Comparison of ENCODE assay signal across 24 mouse cellular contexts in the genomic region with DNA sequence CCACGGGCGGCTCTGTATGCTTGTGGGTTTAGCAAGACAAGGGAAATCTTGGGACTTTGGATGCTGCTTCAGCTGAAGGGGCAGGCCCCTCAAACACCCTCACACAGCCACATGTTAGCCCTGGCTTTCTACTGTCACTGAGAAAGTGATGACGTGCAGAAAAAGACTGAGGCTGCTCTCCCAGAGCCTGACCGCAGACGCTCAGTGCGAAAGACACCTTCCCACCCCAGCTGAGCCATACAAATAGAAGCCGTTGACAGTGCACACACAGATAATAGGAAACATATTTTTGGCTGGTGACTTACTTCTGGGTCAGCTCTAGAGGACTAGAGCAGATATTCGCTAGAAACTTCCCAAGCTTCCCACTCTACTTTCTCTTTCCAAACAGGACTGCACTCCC.
DNase-seq lines count a peak whose midpoint lies in the region; ATAC-seq and TF ChIP-seq lines count a peak whose summit lies in the region.
"Had no signal": no experiment of that assay in that cellular context is flagged by ENCODE, and none has a peak within 500 bp of the region (broad histone marks: within the 10 kb centered on the region; RNA-seq: fewer than 3 reads in every experiment).

No protein-coding gene starts in this region.

- H3K4me3 ChIP-seq in embryonic facial prominence, embryonic 12.5 days = no peak overlapping the region
- no peak overlapping the region for H3K4me3 ChIP-seq in embryonic facial prominence, embryonic 10.5 days
- peak overlapping the region; percentile 11; the same call in 1 of the 2 replicates for H3K4me3 ChIP-seq in heart, embryonic 13.5 days
- no peak overlapping the region for H3K4me3 ChIP-seq in heart, postnatal 0 days (ENCODE audit: low read depth, low read length)
- H3K4me3 ChIP-seq in heart, adult 2 months = no peak overlapping the region
- H3K4me3 ChIP-seq: erythroblast, embryonic 14.5 days; forebrain, embryonic 10.5 days; gastrocnemius, adult 2 months; hindbrain, embryonic 12.5 days had no signal

- no peak for DNase-seq in embryonic facial prominence, embryonic 10.5 days (ENCODE audit: low spot score)
- DNase-seq in heart, adult 9 months (ENCODE audit: low spot score in 2 of 2) = no peak
- peak; percentile 13 for DNase-seq in heart, postnatal 0 days (ENCODE audit: low spot score)
- DNase-seq in heart, adult 2 months = no peak
- DNase-seq in right cerebral cortex, adult 18-20 months = no peak
- DNase-seq: adrenal gland, adult 8-10 months; adrenal gland, postnatal 36 days; B cell, adult 2 months; cerebellum, adult 2 months; cerebellum, postnatal 10 days; gastrocnemius, adult 2 months; gastrocnemius, postnatal 25 days; kidney, adult 8-10 months had no signal

- intact Hi-C loops in heart, adult 2 months (cut with DNase I) = no loop called here

- no peaks in the 10 kb centered on the region for H3K27me3 ChIP-seq in embryonic facial prominence, embryonic 12.5 days
- H3K27me3 ChIP-seq in embryonic facial prominence, embryonic 10.5 days (replicated peaks; ENCODE audit: low read depth, poor library complexity, severe bottlenecking) = no peaks in the 10 kb centered on the region
- no peaks in the 10 kb centered on the region for H3K27me3 ChIP-seq in heart, embryonic 13.5 days (replicated peaks)
- H3K27me3 ChIP-seq in heart, postnatal 0 days (ENCODE audit: control insufficient read depth, insufficient read depth, low read length) = 0 out of 2 replicates have a peak, but pooled peaks cover 3% of the 10 kb centered on the region
- H3K27me3 ChIP-seq in heart, adult 2 months (ENCODE audit: control insufficient read depth, insufficient read depth, low read length) = no peaks in the 10 kb centered on the region
- H3K27me3 ChIP-seq: hindbrain, embryonic 12.5 days had no signal

- peak; percentile 41; the same call in 1 of the 2 replicates for ATAC-seq in embryonic facial prominence, embryonic 12.5 days (ENCODE audit: insufficient number of reproducible peaks, insufficient read depth, low FRiP score, low TSS enrichment)
- no peak; the same call in 1 of the 2 replicates for ATAC-seq in heart, embryonic 13.5 days (ENCODE audit: extremely low read depth, insufficient number of reproducible peaks, low FRiP score, low TSS enrichment)
- ATAC-seq in heart, postnatal 0 days (ENCODE audit: insufficient read depth, low read depth) = peak; percentile 41; the same call in 1 of the 2 replicates
- ATAC-seq: CD4-positive, CD25-positive, alpha-beta regulatory T cell, adult 4 months; forebrain, embryonic 14.5 days; hindbrain, embryonic 16.5 days; inflammation-experienced regulatory T-cells, adult 6 months; intestine, postnatal 0 days had no signal

- H3K4me2 ChIP-seq in embryonic facial prominence, embryonic 12.5 days (replicated peaks) = no peak overlapping the region
- H3K4me2 ChIP-seq in heart, embryonic 13.5 days = peak overlapping the region; percentile 48
- H3K4me2 ChIP-seq in heart, postnatal 0 days (ENCODE audit: low read depth, low read length) = peak overlapping the region; percentile 23; the same call in 1 of the 2 replicates
- H3K4me2 ChIP-seq: hindbrain, embryonic 12.5 days had no signal

- H3K9me3 ChIP-seq in embryonic facial prominence, embryonic 12.5 days = no peaks in the 10 kb centered on the region
- H3K9me3 ChIP-seq in embryonic facial prominence, embryonic 10.5 days = no peaks in the 10 kb centered on the region
- H3K9me3 ChIP-seq in heart, embryonic 13.5 days = peaks cover 4% of the 10 kb centered on the region; the same call in 1 of the 2 replicates
- H3K9me3 ChIP-seq in heart, postnatal 0 days (replicated peaks; ENCODE audit: control insufficient read depth, low read length) = no peaks in the 10 kb centered on the region
- H3K9me3 ChIP-seq: forebrain, embryonic 10.5 days; hindbrain, embryonic 12.5 days had no signal

- H3K4me1 ChIP-seq in embryonic facial prominence, embryonic 12.5 days = no peaks in the 10 kb centered on the region
- no peaks in the 10 kb centered on the region for H3K4me1 ChIP-seq in embryonic facial prominence, embryonic 10.5 days
- H3K4me1 ChIP-seq in heart, embryonic 13.5 days = peaks cover 9% of the 10 kb centered on the region
- H3K4me1 ChIP-seq in heart, postnatal 0 days (ENCODE audit: control insufficient read depth, insufficient read depth) = no peaks in the 10 kb centered on the region
- no peaks in the 10 kb centered on the region for H3K4me1 ChIP-seq in heart, adult 2 months (ENCODE audit: control insufficient read depth, insufficient read depth, low read length)
- H3K4me1 ChIP-seq: forebrain, embryonic 10.5 days; hindbrain, embryonic 12.5 days had no signal

- WGBS in embryonic facial prominence, embryonic 12.5 days = 67% methylated on average over 8 of the region's 8 CpGs
- WGBS in embryonic facial prominence, embryonic 10.5 days = 77% methylated on average over 8 of the region's 8 CpGs
- WGBS in heart, embryonic 13.5 days = 32% methylated on average over 8 of the region's 8 CpGs
- 31% methylated on average over 8 of the region's 8 CpGs for WGBS in heart, postnatal 0 days
- WGBS in heart, adult 2 months = 47% methylated on average over 8 of the region's 8 CpGs

- no peak overlapping the region for H3K27ac ChIP-seq in embryonic facial prominence, embryonic 12.5 days
- H3K27ac ChIP-seq in embryonic facial prominence, embryonic 10.5 days (replicated peaks) = no peak overlapping the region
- H3K27ac ChIP-seq in heart, embryonic 13.5 days (replicated peaks) = peak overlapping the region; percentile 74
- H3K27ac ChIP-seq in heart, postnatal 0 days (ENCODE audit: low read depth) = no peak overlapping the region
- no peak overlapping the region for H3K27ac ChIP-seq in heart, adult 2 months
- H3K27ac ChIP-seq: forebrain, embryonic 10.5 days; gastrocnemius, adult 2 months; hindbrain, embryonic 12.5 days had no signal

- TF ChIP-seq POLR2A in heart, adult 2 months (IDR thresholded peaks at IDR 0.05; ENCODE audit: insufficient read depth, low read depth, low read length) = no peak

- H3K79me2 ChIP-seq in heart, adult 2 months (replicated peaks; ENCODE audit: control insufficient read depth, insufficient read depth, low read length) = no peaks in the 10 kb centered on the region

- TF ChIP-seq CTCF in heart, postnatal 0 days (IDR thresholded peaks at IDR 0.05; ENCODE audit: low read depth) = no peak
- no peak for TF ChIP-seq CTCF in heart, adult 2 months (IDR thresholded peaks at IDR 0.05)

- no peaks in the 10 kb centered on the region for H3K36me3 ChIP-seq in embryonic facial prominence, embryonic 12.5 days
- H3K36me3 ChIP-seq in embryonic facial prominence, embryonic 10.5 days (replicated peaks) = no peaks in the 10 kb centered on the region
- H3K36me3 ChIP-seq in heart, embryonic 13.5 days = no peaks in the 10 kb centered on the region
- no peaks in the 10 kb centered on the region for H3K36me3 ChIP-seq in heart, postnatal 0 days (replicated peaks; ENCODE audit: control insufficient read depth, insufficient read depth, low read length)
- H3K36me3 ChIP-seq in heart, adult 2 months (ENCODE audit: control insufficient read depth, insufficient read depth, low read length) = no peaks in the 10 kb centered on the region
- H3K36me3 ChIP-seq: forebrain, embryonic 10.5 days; G1E; hindbrain, embryonic 12.5 days had no signal

- no peak for TF ChIP-seq EP300 in heart, postnatal 0 days (IDR thresholded peaks at IDR 0.05; ENCODE audit: low read depth)
- TF ChIP-seq EP300 in heart, adult 2 months (IDR thresholded peaks at IDR 0.05; ENCODE audit: insufficient read depth, low read depth, low read length) = no peak

- no peak overlapping the region for H3K9ac ChIP-seq in embryonic facial prominence, embryonic 12.5 days
- no peak overlapping the region; the same call in 1 of the 2 replicates for H3K9ac ChIP-seq in heart, embryonic 13.5 days
- H3K9ac ChIP-seq in heart, postnatal 0 days (replicated peaks; ENCODE audit: low read depth, low read length) = no peak overlapping the region
- no peak overlapping the region for H3K9ac ChIP-seq in heart, adult 2 months (ENCODE audit: low read depth, low read length)
- H3K9ac ChIP-seq: hindbrain, embryonic 12.5 days had no signal
